Mouse (Mus musculus) induced T-regulatory cell, adult 2 months (primary cell): ENCODE results near the gene Ang4.

Experiments used
- DNase-seq: peaks from one replicate; pipeline ENCODE4 v3.0.0-alpha.2; 2012; ENCODE audit warnings: low read depth

The Ang4 gene

DNA sequence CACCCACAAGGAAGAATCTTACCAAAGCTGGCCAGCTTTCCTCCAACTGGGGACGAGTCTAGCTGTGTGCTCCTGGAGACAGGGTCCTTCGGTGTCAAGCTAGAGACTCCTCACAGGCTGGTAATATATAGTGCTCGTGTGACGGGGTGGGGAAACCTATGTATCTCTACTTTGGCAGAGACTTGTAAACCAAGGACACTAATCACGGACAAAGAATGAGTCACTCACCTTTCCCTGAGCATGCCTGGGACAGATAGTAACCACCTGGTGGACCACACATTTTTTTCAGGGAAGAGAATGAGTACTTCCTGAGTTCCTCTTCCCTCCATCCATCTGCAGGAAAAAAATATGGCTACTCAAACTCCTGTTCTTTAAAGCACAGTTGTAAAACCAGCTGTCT, at the start of gene Ang4:
TSS of gene Ang4 (minus strand) at position 101 of the 400 bp plus-strand sequence.
- DNase-seq: no peak

DNA sequence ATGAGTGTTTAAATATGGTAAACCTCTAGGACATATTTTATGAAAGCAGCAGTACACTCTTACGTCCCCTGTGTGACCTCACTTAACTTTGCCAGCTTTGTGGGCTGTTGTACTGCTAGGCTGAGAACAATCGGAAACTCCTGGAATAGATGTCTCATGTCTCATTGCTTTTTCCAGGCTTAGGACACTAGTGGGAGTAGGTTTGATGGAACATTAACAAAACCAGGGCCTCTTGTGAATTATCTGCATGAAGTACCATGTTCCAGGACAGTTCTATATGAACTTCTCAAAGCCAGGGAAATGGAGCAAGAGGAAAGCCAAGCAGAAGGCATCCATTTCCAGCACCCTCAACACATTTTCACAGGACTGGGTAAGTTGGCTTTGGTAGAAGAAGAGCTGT, 26.4 kb upstream of the Ang4 start, which contains the start of gene AY358078:
TSS of gene AY358078 (plus strand) at position 301 of the 400 bp plus-strand sequence.
- no peak for DNase-seq

DNA sequence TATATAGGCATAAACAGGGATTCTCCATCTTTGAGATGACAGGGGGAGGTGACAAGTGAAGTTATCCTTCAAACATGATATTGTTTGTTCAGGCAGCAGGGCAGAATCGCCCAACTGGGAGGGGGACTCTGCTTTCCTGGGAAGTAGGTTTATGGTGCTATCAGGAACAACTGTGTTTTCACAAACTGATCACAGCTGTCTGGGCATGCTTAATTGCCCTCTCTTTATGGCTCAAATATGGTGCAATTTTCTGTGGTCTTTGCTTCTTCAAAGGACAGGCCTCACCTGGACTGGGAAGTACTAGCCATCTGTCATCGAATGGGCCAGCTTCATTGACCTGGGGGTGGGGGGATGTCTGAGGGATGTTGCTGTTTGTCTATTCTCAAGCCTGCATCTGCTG, 20.7 kb upstream of the Ang4 start:
- no peak for DNase-seq

DNA sequence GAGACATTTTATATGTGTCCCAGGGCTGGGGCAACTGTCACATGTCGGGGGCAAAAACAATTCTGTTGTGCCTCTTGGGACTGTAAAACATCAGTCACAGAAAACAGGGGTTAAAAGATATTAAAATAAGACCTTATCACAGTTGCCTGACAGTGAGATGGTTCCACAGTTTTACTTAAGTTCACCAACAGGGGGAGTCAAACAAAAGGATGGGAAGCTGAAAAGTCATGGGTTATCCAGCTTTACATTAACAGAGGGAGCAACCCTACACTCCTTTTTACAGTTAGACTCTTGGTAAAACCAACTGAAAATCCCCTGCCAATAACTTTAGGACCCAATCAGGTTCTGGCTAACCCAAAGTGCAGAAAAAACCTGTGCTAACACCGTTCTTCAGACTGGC, 15.8 kb upstream of the Ang4 start:
- peak; percentile 48 for DNase-seq

DNA sequence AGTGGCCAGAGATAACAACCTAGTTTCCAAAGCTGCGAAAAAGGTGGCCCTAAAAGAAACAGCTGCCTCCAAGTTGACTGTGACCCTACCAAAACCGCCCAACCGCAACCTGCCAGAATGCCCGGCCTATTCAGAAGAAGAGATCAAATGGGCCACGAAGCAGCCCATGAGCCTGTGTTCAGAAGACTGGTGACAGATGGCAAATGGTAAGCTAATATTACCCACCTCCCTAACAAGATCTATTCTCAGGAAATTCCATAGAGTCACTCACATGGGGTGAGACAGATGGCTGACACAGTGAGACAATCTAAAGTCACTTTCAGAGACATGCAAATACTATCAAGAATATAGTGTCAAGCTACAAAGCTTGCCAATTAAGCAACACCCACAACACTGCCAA, 13.7 kb upstream of the Ang4 start:
- DNase-seq: no peak

DNA sequence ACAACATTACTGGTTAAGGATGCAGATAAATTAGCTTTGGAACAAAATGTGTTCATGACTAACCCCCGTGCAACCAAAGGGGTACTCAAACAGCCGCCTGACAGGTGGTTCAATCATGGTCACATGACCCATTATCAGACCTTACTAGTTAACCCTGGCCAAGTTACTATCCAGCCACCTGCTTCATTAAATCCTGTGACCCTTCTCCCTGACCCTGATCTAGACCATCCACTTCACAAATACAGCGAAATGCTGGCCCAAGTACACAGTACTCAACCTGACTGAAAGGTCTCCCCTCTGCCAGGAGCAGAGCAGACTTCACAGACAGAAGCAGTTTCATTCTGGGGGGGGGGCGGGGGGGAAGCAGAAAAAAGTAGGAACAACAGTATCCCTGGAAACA, 12.9 kb upstream of the Ang4 start:
- no peak for DNase-seq

DNA sequence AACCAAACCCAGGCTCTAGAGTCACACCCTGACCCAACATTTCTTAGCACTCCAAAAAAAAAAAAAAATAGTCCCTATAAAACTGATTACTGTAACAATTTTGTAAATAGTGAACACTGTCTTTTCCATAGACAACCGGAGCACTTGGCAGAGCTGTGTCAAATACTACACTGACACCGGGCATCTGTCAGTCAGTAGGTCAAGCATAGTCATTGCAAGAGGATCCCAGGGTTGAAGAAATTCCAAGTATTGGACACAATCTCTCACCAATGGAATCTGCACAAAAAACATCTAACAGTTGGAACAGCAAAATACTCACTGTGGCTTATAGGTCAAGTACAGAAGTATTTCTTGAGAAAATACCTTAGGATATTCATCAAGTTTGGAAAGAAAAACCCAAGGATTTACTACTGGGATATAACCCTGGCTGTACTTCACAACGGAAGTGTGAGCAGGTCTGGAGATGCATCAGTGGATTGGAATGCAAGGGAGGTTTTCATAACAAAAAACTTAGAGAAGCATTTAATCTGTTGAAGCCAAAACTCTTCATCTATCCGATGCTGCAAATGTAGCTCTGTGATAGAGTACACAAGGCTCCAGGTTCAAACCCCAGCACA, 5.6 kb upstream of the Ang4 start:
- no peak for DNase-seq

DNA sequence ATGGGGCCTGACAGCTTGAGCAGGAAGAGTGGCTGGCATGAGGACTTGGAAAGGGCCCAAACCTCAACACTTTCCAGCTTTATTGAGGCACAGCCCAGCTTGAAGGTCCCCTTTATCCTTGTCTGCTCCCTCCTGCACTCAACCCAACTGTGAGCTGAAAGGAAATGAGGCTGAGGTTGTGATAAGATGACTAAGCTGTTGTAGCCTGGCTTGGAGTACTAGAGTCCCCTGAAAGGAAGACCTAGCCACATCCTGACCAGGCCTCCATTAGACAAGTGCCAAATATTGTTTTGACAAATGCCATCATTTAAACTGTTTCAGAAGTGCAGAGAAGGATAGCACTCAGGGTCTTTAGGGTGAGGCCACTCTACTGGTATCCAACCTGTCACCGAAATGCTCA, 4.4 kb upstream of the Ang4 start:
- no peak for DNase-seq

DNA sequence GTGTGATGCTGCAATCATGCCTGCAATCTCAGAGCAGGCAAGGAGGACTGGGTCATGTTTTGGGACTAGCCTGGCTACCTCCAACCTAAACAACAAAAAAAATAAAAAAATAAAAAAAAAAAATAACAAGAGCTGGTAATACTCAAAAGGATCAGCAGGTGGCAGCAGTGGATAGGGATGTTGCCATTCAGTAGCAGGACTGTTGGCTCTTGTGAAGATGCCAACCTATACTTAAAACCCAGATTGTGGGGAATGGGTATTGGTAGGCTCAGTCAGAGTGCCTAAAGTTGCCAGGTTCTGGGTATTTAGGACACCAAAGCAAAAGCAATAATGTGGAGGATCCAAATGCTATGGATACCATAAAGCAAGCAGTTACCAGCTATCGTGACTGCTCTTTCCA, 2.0 kb downstream of the Ang4 start:
- peak; percentile 47 for DNase-seq

DNA sequence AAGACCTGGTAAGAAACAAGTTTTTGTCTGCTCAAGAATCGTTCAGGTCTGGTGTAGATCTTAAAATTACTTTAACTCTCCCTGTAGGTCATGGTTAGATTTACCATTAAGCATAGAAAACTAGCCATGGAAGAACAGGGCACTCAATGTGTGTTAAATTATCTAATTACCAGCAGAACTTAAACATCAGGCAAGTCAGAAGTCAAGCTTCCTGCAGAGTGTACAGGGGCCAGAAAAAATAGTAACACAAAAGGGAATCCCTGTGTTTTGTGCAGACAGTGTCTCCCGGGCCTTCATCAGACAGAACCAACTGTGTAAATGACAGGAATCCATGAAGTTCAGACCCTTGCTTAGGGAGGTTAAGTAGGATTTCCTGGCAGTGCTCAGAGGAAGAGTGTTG, 17.4 kb downstream of the Ang4 start:
- no peak for DNase-seq

DNA sequence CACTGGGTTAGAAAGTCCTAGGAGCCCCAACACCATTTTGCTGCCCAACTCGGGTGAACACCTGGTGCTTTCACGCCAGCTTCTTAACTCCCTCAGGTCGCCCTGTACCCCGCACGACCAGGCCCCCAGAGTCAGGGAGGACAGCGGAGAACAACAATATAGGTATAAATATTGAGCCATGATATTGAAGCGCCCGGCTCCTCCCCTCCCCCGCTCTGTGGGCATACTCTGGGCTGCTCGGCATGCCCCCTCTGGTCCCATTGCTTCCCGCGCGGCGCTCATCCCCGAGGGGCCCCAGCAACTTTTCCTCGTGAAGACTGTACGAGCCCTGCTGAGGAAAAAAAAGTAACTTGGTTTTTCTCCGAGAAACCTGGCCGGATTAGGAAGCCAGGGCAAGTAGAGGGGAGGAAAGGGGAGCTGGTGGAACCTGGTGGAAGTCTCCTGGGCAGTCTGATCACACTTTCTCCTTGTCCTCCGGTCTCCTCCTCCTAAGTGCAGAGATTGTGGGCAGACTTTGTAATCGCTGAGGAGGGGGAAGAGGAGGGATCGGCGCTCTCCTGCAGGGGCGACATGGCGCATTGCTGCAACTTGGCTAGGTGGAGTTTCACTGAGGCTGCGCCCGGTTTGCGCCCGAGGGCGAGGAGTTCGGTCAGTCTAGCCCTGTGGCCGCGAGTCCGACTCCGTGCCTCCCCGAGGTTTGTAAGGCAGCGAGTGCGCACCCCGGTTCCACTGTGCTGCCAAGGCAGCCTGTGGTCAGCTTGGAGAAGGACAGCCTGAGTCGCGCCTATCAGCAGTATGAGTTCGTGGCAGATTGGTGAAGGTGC, 32.8 kb downstream of the Ang4 start:
- no peak for DNase-seq

DNA sequence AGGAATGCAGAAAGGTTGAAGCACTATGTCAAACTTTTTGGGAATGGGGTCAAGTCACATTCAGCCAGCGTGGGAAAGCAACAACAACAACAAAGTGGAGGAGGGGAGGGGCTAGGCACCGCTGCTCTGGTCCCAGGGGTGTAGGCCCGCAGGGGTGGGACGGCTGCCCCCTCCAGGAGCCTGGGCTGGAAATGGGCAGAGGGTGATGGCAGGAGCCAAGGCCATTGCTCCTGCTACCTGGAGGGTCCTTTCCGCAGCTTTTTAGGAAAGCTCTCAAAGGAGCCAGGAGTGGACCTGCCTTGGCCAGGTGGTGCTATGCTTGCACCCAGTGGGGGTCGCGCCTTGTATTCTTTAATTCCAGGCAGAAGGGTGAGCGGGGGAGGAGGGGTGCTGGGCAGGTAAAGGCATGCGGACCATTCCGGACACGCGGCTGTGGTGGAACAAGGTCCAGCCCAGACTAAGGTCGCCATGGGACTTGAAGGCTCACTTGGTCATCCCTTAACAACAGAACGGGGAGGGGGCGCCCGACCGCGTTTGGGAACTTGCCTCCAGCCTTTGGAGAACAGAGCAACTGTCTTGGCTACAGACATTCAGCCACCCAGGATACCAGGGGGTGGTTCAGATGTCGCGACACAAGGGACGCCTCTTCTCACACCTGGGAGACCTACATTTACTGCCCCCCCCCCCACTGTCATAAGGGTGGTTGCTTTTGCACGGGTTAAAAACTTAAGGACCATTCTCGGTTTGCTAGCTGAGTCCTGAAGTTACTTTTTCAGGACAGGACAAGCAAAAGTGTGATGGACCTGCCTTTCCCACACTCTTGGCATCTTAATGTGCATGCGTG, 34.0 kb downstream of the Ang4 start:
- DNase-seq: no peak

DNA sequence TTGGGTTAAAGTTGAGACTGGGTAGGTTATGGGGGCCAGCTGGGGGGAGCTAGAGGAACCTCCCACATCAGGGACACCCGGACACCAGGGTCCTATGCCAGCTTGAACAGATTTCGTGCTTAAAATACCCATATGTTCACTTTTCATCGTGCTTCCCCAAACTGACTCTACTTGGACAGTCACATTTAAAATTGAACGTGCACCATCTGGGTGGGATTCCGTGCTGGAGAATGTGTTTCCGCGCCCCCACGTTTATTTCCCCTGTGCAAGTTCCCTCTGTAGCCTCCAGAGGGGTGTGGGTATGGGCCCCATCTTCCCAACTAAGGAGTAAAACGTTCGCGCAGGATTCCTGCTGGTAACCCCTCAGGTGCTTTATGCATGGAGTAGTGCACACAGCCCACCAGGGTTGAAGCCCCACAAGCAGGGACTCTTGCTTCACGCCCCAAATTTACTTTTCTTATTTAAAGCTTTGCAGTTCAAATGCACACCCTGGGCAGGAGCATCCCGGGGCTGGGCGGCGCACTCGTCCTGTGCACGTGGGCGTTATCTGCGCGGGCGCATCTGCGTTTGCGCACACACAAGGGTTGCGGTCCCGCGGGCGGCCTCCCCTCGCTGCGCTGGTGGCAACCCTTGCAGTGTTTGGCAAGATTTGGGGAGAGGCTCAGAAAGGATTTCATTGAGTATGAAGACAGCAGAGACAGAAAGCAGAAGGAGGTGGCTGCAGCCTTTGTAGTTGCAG, 34.8 kb downstream of the Ang4 start:
- no peak for DNase-seq

DNA sequence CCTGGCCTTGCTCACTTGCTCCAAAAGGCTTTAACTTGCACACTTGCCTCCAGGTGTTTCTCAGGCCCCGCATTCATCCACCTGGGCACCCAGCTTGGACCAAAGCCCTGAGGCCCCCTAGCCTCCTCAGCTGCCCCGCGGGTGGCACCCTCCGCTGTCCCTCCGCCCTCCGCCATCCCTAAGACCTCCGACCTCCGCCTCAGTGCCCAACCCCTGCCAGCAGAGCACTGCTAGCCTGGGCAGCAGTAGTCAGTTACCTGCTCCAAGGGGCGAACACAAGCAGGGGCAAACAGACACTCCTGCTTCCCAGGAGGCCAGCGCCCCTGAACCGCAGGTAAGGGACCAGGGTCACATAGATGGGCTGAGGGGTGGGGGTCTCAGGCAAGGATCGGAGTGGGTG, 35.4 kb downstream of the Ang4 start:
- no peak for DNase-seq

DNA sequence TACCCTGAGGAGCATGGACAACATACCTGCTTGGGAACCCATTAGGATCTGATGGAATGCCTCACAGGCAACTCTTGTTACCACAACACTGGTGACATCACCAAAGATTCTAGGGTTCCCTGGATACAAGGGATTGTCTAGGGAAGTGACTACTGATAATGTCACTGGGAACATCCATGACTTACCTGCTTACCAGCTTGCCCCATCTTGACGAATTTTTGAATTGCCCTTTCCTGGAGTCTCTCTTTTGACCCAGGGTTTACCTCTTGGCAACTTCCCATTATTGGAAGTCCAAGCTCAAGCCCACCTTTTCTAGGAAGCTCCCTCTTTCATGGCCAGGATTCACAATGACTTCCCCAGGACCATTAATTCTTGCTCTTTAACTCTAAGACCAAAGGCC, 56.3 kb downstream of the Ang4 start, which contains the start of gene Gm5800:
TSS of gene Gm5800 (minus strand) at position 101 of the 400 bp plus-strand sequence.
- no peak for DNase-seq
